Mouse (Mus musculus): ENCODE data around the gene Ptpn3. TPM values are rescaled to one million over a fixed set of nuclear protein-coding genes. Genes with fewer than 3 reads are reported as not detected.
A peak's percentile ranks its signal among the peaks of the same experiment; 100 is the strongest.

Gene Ptpn3
- total and polyA plus RNA-seq, 3 experiments = 0.08 to 0.14 (median 0.09) TPM

DNA sequence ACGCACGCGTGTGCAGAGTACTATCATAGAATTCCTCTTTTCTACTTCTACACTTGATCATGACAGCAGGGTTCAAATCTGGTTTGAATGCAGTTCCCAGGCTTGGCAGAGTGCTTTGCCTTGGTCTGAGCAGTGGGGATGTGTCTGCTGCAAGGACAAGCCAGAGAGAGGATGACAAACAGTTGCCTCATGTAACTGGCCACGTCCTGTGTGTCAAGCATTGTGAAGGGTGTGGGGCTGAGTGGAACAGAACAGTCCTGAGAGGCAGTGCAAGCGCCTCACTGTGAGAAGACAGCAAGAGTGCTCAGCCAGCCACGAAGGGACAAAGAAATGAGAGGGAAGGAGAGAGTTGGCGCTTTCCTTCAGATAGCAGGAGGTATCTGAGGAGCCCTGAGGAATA is 37.9 kb downstream of the Ptpn3 start:
- H3K4me1 ChIP-seq (ENCODE audit: control insufficient read depth in 1 of 2, insufficient read depth in 2 of 2) = peaks cover 0 to 13% of the 10 kb centered on the region in 2 experiments; a peak in 2 of 4 replicates
- H3K9ac ChIP-seq (ENCODE audit: insufficient read depth, low read depth) = no peak overlapping the region
- H3K27me3 ChIP-seq (replicated peaks) = no peaks in the 10 kb centered on the region
- H3K4me2 ChIP-seq (ENCODE audit: insufficient read depth, low read depth, poor library complexity, severe bottlenecking) = no peak overlapping the region
- H3K4me3 ChIP-seq (replicated peaks in 1 of 3; ENCODE audit: low read depth in 2 of 3, low read length in 2 of 3, poor library complexity in 1 of 3) = no peak overlapping the region
- dilution Hi-C loops (cut with MboI; ENCODE audit: extremely low pct_ligation_motif_present, extremely low pct_unique_long_range_greater_than_20kb, low sequenced_read_pairs) (no loop called here), in situ Hi-C loops (cut with MboI; ENCODE audit: low pct_ligation_motif_present, low pct_unique_long_range_greater_than_20kb, low sequenced_read_pairs) (no loop called here)
- no peak for TF ChIP-seq HCFC1 (IDR thresholded peaks at IDR 0.05; ENCODE audit: low read depth, low read length)
- TF ChIP-seq UBTF (IDR thresholded peaks at IDR 0.05; ENCODE audit: low read depth, low read length) = no peak
- no peak for TF ChIP-seq MAZ (IDR thresholded peaks at IDR 0.05; ENCODE audit: low read depth, low read length)
- no peak for TF ChIP-seq GABPA (IDR thresholded peaks at IDR 0.05; ENCODE audit: insufficient replicate concordance, low read depth, low read length)
- TF ChIP-seq KAT2A (IDR thresholded peaks at IDR 0.05; ENCODE audit: insufficient replicate concordance, low read length) = no peak
- no peak for TF ChIP-seq MXI1 (IDR thresholded peaks at IDR 0.05; ENCODE audit: low read depth, low read length)
- TF ChIP-seq CTCF (conservative IDR thresholded peaks at IDR 0.05 in 1 of 2, IDR thresholded peaks at IDR 0.05 in 1 of 2; ENCODE audit: low read depth in 2 of 2, low read length in 2 of 2) = no peak
- TF ChIP-seq CHD2 (IDR thresholded peaks at IDR 0.05; ENCODE audit: low read length) = no peak
- no peak for TF ChIP-seq PAX5 (IDR thresholded peaks at IDR 0.05; ENCODE audit: low read length)
- no peak for TF ChIP-seq USF2 (conservative IDR thresholded peaks at IDR 0.05; ENCODE audit: low read depth, low read length)
- no peak for TF ChIP-seq EP300 (IDR thresholded peaks at IDR 0.05; ENCODE audit: low read length)
- no peak for TF ChIP-seq ZC3H11A (IDR thresholded peaks at IDR 0.05; ENCODE audit: low read depth, low read length)
- TF ChIP-seq IRF4 (IDR thresholded peaks at IDR 0.05; ENCODE audit: low read depth, low read length) = no peak
- TF ChIP-seq MYC (IDR thresholded peaks at IDR 0.05; ENCODE audit: low read depth, low read length) = no peak
- TF ChIP-seq ZNF384 (IDR thresholded peaks at IDR 0.05; ENCODE audit: low read depth, low read length) = no peak
- TF ChIP-seq ETS1 (conservative IDR thresholded peaks at IDR 0.05; ENCODE audit: low read depth, low read length) = no peak
- H3K36me3 ChIP-seq (replicated peaks in 1 of 2; ENCODE audit: control insufficient read depth in 1 of 2, insufficient read depth in 1 of 2, low read length in 1 of 2) = no peaks in the 10 kb centered on the region
- no peaks in the 10 kb centered on the region for H3K9me3 ChIP-seq (replicated peaks; ENCODE audit: low read length)
- H3K79me2 ChIP-seq (replicated peaks; ENCODE audit: control insufficient read depth, extremely low read depth, insufficient read depth, poor library complexity, severe bottlenecking) = no peaks in the 10 kb centered on the region
- H3K27ac ChIP-seq (ENCODE audit: insufficient read depth, low read depth) = no peak overlapping the region
- DNase-seq (ENCODE audit: extremely low read depth) = no peak

DNA sequence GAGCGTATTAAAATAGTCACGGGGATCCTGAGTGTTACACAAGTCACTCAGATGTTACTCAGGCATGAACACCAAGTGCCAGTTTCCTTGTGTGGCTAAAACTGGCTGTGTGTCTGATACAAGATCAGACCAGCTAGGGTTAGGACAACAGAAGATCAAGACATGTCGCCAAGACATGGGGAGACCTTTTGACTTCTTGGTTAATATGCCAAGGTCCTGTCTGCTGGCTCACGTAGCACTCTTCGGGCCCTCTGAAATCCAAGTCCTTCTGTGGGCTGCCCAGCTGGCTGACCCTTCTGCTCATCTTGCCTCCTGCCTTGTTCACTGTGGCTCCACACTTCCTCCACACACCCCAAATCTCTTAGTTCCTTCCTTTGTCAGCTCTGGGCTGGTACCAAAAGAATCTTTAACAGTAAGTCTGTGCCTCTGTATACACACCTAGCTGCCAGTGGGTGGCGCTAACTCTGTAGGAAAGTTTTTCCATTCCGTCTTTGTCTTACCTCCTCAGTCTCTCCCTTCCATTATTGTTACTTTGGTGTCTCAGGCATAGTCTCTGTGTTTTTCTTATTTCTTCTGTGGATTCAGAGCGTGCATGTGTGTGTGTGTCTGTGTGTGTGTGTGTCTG is 38.5 kb downstream of the Ptpn3 start:
- DNase-seq (ENCODE audit: extremely low read depth) = peak; percentile 44
- TF ChIP-seq KAT2A (IDR thresholded peaks at IDR 0.05; ENCODE audit: insufficient replicate concordance, low read length) = no peak
- TF ChIP-seq BHLHE40 (IDR thresholded peaks at IDR 0.05; ENCODE audit: low read depth, low read length) = no peak
- TF ChIP-seq JUN (IDR thresholded peaks at IDR 0.05; ENCODE audit: insufficient read depth, low read depth, low read length) = no peak
- TF ChIP-seq SIN3A (IDR thresholded peaks at IDR 0.05; ENCODE audit: low read length) = no peak
- no peak for TF ChIP-seq MEF2A (IDR thresholded peaks at IDR 0.05; ENCODE audit: borderline replicate concordance, low read depth, low read length)
- TF ChIP-seq SMC3 (IDR thresholded peaks at IDR 0.05; ENCODE audit: low read depth, low read length) = peak; percentile 51
- no peak for TF ChIP-seq USF2 (conservative IDR thresholded peaks at IDR 0.05; ENCODE audit: low read depth, low read length)
- TF ChIP-seq MAZ (IDR thresholded peaks at IDR 0.05; ENCODE audit: low read depth, low read length) = no peak
- no peak for TF ChIP-seq UBTF (IDR thresholded peaks at IDR 0.05; ENCODE audit: low read depth, low read length)
- no peak for TF ChIP-seq CHD1 (IDR thresholded peaks at IDR 0.05; ENCODE audit: low read depth, low read length)
- TF ChIP-seq CTCF (conservative IDR thresholded peaks at IDR 0.05 in 1 of 2, IDR thresholded peaks at IDR 0.05 in 1 of 2; ENCODE audit: low read depth in 2 of 2, low read length in 2 of 2) = peak; percentile 67 to 69
- peak; percentile 43 for TF ChIP-seq RAD21 (IDR thresholded peaks at IDR 0.05; ENCODE audit: low read depth, low read length)
- no peak for TF ChIP-seq EP300 (IDR thresholded peaks at IDR 0.05; ENCODE audit: low read length)
- no peak for TF ChIP-seq POLR2A (IDR thresholded peaks at IDR 0.05; ENCODE audit: low read depth, low read length)
- H3K4me3 ChIP-seq (replicated peaks in 1 of 3; ENCODE audit: low read depth in 2 of 3, low read length in 2 of 3, poor library complexity in 1 of 3) = no peak overlapping the region
- in situ Hi-C loops (cut with MboI; ENCODE audit: low pct_ligation_motif_present, low pct_unique_long_range_greater_than_20kb, low sequenced_read_pairs) (no loop called here), dilution Hi-C loops (cut with MboI; ENCODE audit: extremely low pct_ligation_motif_present, extremely low pct_unique_long_range_greater_than_20kb, low sequenced_read_pairs) (no loop called here)
- no peaks in the 10 kb centered on the region for H3K9me3 ChIP-seq (replicated peaks; ENCODE audit: low read length)
- H3K79me2 ChIP-seq (replicated peaks; ENCODE audit: control insufficient read depth, extremely low read depth, insufficient read depth, poor library complexity, severe bottlenecking) = no peaks in the 10 kb centered on the region
- H3K4me2 ChIP-seq (ENCODE audit: insufficient read depth, low read depth, poor library complexity, severe bottlenecking) = no peak overlapping the region
- H3K4me1 ChIP-seq (ENCODE audit: control insufficient read depth in 1 of 2, insufficient read depth in 2 of 2) = peaks cover 0 to 8% of the 10 kb centered on the region in 2 experiments; a peak in 2 of 4 replicates
- H3K36me3 ChIP-seq (replicated peaks in 1 of 2; ENCODE audit: control insufficient read depth in 1 of 2, insufficient read depth in 1 of 2, low read length in 1 of 2) = no peaks in the 10 kb centered on the region
- no peaks in the 10 kb centered on the region for H3K27me3 ChIP-seq (replicated peaks)
- H3K27ac ChIP-seq (ENCODE audit: insufficient read depth, low read depth) = no peak overlapping the region
- H3K9ac ChIP-seq (ENCODE audit: insufficient read depth, low read depth) = no peak overlapping the region
